In the genomic region with DNA sequence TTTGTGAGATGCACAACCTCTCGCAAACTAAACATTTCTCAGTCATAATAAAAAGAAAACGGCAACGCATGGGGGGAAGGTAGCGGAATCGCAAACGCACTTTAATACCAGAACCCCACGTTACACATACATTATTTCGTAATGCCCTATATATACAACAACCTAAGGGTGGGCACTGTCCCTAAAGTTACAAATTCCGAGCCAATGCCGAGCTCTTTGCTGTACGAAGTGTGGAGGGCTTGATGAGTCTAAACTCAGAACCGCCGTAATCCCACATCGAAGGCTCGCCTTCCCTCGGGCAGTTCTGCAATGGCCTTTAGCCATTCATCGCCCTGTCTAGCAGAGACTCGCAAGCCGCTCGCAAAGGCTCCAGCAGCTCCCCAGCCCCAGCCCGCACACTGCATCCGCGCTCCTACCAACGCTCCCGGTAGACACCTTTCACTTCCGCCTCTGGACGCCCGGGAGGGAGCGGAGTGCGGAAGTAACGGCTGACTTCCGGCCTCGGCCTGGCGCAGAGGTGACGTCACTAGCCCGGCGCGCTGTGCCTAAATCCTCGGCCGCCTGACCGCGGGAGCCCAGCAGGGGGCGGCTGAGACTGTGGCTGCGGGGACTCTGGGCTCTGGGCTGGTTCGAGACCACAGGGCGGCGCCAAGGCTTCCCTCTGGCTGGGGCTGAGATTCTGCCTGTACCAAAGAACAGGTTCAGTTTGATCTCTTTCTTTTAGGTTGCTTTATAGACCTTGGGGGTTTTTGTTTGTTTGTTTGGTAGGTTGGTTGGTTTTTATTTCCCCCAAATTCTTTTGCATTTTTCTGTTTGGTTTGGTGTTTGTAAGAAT, we compare ENCODE assay signal across 8 mouse cellular contexts. TPM values are rescaled to one million over a fixed set of nuclear protein-coding genes. Genes with fewer than 3 reads are reported as not detected.
DNase-seq lines count a peak whose midpoint lies in the region; ATAC-seq and TF ChIP-seq lines count a peak whose summit lies in the region.
"Not testable (repeated sequence)": the region's sequence is repeated elsewhere in the genome, so short reads cannot be mapped to it uniquely, and the experiment has no call there.

Gene Mterf1a (minus strand): TSS at position 475 of the 835 bp plus-strand sequence.

- peak; percentile 99 for ATAC-seq in lung, embryonic 14.5 days (ENCODE audit: insufficient read depth)
- ATAC-seq in neural tube, embryonic 14.5 days (ENCODE audit: low read depth): peak; percentile 100

- not testable (repeated sequence) for H3K27me3 ChIP-seq in hindbrain, embryonic 10.5 days (ENCODE audit: insufficient read depth, poor library complexity, severe bottlenecking); lung, embryonic 14.5 days (ENCODE audit: insufficient read depth, low read length); neural tube, embryonic 14.5 days (ENCODE audit: control insufficient read depth, insufficient read depth, low read length)

- peak; percentile 28; the same call in 1 of the 2 replicates for TF ChIP-seq CTCF in lung, embryonic 14.5 days (IDR thresholded peaks at IDR 0.05; ENCODE audit: low read depth)

- WGBS in hindbrain, embryonic 10.5 days: 2% methylated on average over 11 of the region's 47 CpGs
- WGBS in lung, embryonic 14.5 days: 0% methylated on average over 7 of the region's 47 CpGs
- 4% methylated on average over 3 of the region's 47 CpGs for WGBS in neural tube, embryonic 14.5 days

- H3K4me2 ChIP-seq in lung, embryonic 14.5 days: peak within 1 kb of the TSS; percentile 60
- H3K4me2 ChIP-seq in neural tube, embryonic 14.5 days (ENCODE audit: low read depth, low read length): peak within 1 kb of the TSS; percentile 69

- DNase-seq in NIH3T3 (ENCODE audit: low read depth): peak; percentile 50
- DNase-seq in cerebellum, postnatal 10 days: peak; percentile 48 to 63
- DNase-seq in frontal cortex, adult 2 months (ENCODE audit: extremely low spot score in 1 of 2, low spot score in 1 of 2): peak; percentile 17 to 37
- peak; percentile 5 for DNase-seq in hindbrain, embryonic 10.5 days (ENCODE audit: low spot score)
- peak; percentile 16 to 36 for DNase-seq in layer of hippocampus, adult 8-10 months (ENCODE audit: low spot score in 2 of 2)
- peak; percentile 9 for DNase-seq in lung, embryonic 14.5 days
- DNase-seq in thymus, postnatal 0 days (ENCODE audit: low spot score): peak; percentile 28

- not testable (repeated sequence) for H3K9me3 ChIP-seq in hindbrain, embryonic 10.5 days; lung, embryonic 14.5 days (ENCODE audit: low read depth, low read length); neural tube, embryonic 14.5 days (ENCODE audit: control insufficient read depth, low read length)

- H3K4me1 ChIP-seq in hindbrain, embryonic 10.5 days (replicated peaks); lung, embryonic 14.5 days (ENCODE audit: insufficient read depth); neural tube, embryonic 14.5 days (ENCODE audit: control insufficient read depth, insufficient read depth, low read length): not testable (repeated sequence)

- peak within 1 kb of the TSS; percentile 57 for H3K4me3 ChIP-seq in hindbrain, embryonic 10.5 days
- peak within 1 kb of the TSS; percentile 43 for H3K4me3 ChIP-seq in lung, embryonic 14.5 days (ENCODE audit: low read depth, low read length)
- peak within 1 kb of the TSS; percentile 38 for H3K4me3 ChIP-seq in neural tube, embryonic 14.5 days (ENCODE audit: low read depth, low read length)

- peak within 1 kb of the TSS; percentile 29; the same call in 1 of the 2 replicates for H3K27ac ChIP-seq in hindbrain, embryonic 10.5 days
- H3K27ac ChIP-seq in lung, embryonic 14.5 days (ENCODE audit: low read depth); neural tube, embryonic 14.5 days (ENCODE audit: low read depth, low read length): not testable (repeated sequence)

- not testable (repeated sequence) for H3K36me3 ChIP-seq in hindbrain, embryonic 10.5 days; lung, embryonic 14.5 days (ENCODE audit: insufficient read depth); neural tube, embryonic 14.5 days (ENCODE audit: control insufficient read depth, insufficient read depth, low read length)

- peak within 1 kb of the TSS; percentile 47 for H3K9ac ChIP-seq in lung, embryonic 14.5 days
- H3K9ac ChIP-seq in neural tube, embryonic 14.5 days (replicated peaks; ENCODE audit: low read depth, low read length): peak within 1 kb of the TSS; percentile 37; the same call in 1 of the 2 replicates

RNA-seq across cellular contexts. Expression of gene Mterf1a, which starts in this region (rescaled TPM):
- 5.9 and 6.7 TPM in 2 replicates for polyA plus RNA-seq in frontal cortex, adult 2 months (2012; rRNA removed)
- 7.9 and 8.6 TPM in 2 replicates for polyA plus RNA-seq in hindbrain, embryonic 10.5 days (2016; fragmentation: Nextera tagmentation; extraction: Ambion mirVana)
- 10 to 100 TPM in 2 of 4 experiments, 1 to 10 TPM in 2; 7.0 to 12.4 (median 10.4) TPM for total RNA-seq in layer of hippocampus, adult 8-10 months (2022)
- polyA plus RNA-seq in lung, embryonic 14.5 days (2014; fragmentation: Nextera tagmentation; extraction: Ambion mirVana): 7.1 and 8.1 TPM in 2 replicates
- 7.1 and 8.2 TPM in 2 replicates for polyA plus RNA-seq in neural tube, embryonic 14.5 days (2014; fragmentation: Nextera tagmentation; extraction: Ambion mirVana)
- 14.0 and 15.4 TPM in 2 replicates for polyA plus RNA-seq in thymus, postnatal 0 days (2015; fragmentation: Nextera tagmentation; extraction: Ambion mirVana)

Comparison
In these comparisons a context has a peak if more than half of its experiments do, and no peak if none do; other contexts are left out.
1. DNase-seq: peak in every context shown above with its lines; median percentile 56 in cerebellum, postnatal 10 days; 50 in NIH3T3; 28 in thymus, postnatal 0 days; 27 in frontal cortex, adult 2 months; 26 in layer of hippocampus, adult 8-10 months; 9 in lung, embryonic 14.5 days; 5 in hindbrain, embryonic 10.5 days.